Mouse (Mus musculus): Measurements from ENCODE around the gene Wdr74. TPM values are rescaled to one million over a fixed set of nuclear protein-coding genes. Genes with fewer than 3 reads are reported as not detected.

The Wdr74 gene
- total and polyA plus RNA-seq, 3 experiments: 133 to 235 (median 203) TPM

DNA sequence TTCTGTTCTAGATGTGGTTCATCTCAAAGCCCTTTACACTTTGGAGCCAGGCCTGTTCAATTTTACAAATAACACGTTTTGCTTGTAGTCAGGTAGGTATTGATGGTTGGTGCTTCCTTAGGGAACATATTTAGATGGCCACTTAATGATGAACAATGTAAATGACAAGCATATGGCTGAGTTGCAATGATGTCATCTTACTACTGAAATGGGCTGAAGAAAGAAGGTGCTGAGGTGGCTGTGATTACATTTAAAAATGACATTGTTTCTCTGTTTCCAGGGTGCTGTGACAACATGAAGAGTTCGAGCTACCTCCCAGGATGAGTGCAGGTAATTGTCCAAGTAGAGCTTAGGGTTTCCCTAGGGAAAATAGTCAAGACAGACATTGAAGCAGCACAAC lies 11.2 kb upstream of the Wdr74 start:
- TF ChIP-seq GABPA (IDR thresholded peaks at IDR 0.05; ENCODE audit: insufficient replicate concordance, low read depth, low read length): no peak
- 0 out of 2 replicates have a peak, but pooled peaks have one; percentile 56 for TF ChIP-seq KAT2A (IDR thresholded peaks at IDR 0.05; ENCODE audit: insufficient replicate concordance, low read length)
- peak; percentile 27 for TF ChIP-seq SIN3A (IDR thresholded peaks at IDR 0.05; ENCODE audit: low read length)
- Histone ChIP-seq H3K4me2 (ENCODE audit: insufficient read depth, low read depth, poor library complexity, severe bottlenecking) (peak overlapping the region; percentile 100), H3K79me2 (replicated peaks; ENCODE audit: control insufficient read depth, extremely low read depth, insufficient read depth, poor library complexity, severe bottlenecking) (peaks cover 40% of the 10 kb centered on the region), H3K4me3 (replicated peaks in 1 of 3; ENCODE audit: low read depth in 2 of 3, low read length in 2 of 3, poor library complexity in 1 of 3) (peak overlapping the region; percentile 72 to 99 (median 81)), H3K4me1 (ENCODE audit: control insufficient read depth in 1 of 2, insufficient read depth in 2 of 2) (peaks cover 2 to 32% of the 10 kb centered on the region in 2 experiments; a peak in 3 of 4 replicates), H3K36me3 (replicated peaks in 1 of 2; ENCODE audit: control insufficient read depth in 1 of 2, insufficient read depth in 1 of 2, low read length in 1 of 2) (peaks cover 26 to 34% of the 10 kb centered on the region in 2 experiments), H3K9me3 (replicated peaks; ENCODE audit: low read length) (no peaks in the 10 kb centered on the region), H3K9ac (ENCODE audit: insufficient read depth, low read depth) (peak overlapping the region; percentile 100), H3K27ac (ENCODE audit: insufficient read depth, low read depth) (peak overlapping the region; percentile 43; the same call in 1 of the 2 replicates), H3K27me3 (replicated peaks) (no peaks in the 10 kb centered on the region)
- no peak for DNase-seq (ENCODE audit: extremely low read depth)
- dilution Hi-C loops (cut with MboI; ENCODE audit: extremely low pct_ligation_motif_present, extremely low pct_unique_long_range_greater_than_20kb, low sequenced_read_pairs): no loop called here
- in situ Hi-C loops (cut with MboI; ENCODE audit: low pct_ligation_motif_present, low pct_unique_long_range_greater_than_20kb, low sequenced_read_pairs): no loop called here

DNA sequence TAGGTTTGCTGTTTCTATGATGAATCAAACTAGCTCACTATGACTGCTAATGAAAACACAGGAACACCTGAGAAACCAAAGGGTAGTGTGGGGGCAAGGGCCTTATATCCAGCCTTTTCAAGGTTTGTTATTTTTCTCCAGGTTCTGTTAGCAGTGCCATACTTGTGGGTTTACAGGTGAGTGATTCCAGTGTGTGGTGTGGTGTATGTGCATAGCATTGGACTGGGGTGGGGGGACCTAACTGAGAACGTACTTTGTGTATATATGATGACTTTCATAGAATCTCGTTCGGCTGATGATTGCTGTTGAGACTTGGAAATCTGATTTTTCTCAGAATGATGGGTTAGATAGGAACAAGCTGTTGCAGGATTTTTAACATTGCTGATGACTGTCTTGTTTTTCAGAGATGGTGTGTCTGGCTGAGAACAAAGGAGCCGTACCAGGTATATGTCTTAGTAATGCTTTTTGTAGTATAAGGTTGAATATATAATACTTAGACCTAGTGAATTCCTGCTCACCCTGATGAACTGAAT lies 10.5 kb upstream of the Wdr74 start:
- Histone ChIP-seq H3K4me1 (ENCODE audit: control insufficient read depth in 1 of 2, insufficient read depth in 2 of 2) (peaks cover 2 to 32% of the 10 kb centered on the region in 2 experiments; a peak in 3 of 4 replicates), H3K4me3 (replicated peaks in 1 of 3; ENCODE audit: low read depth in 2 of 3, low read length in 2 of 3, poor library complexity in 1 of 3) (peak overlapping the region; percentile 72 to 99 (median 81)), H3K9ac (ENCODE audit: insufficient read depth, low read depth) (peak overlapping the region; percentile 100), H3K4me2 (ENCODE audit: insufficient read depth, low read depth, poor library complexity, severe bottlenecking) (peak overlapping the region; percentile 100), H3K27me3 (replicated peaks) (no peaks in the 10 kb centered on the region), H3K36me3 (replicated peaks in 1 of 2; ENCODE audit: control insufficient read depth in 1 of 2, insufficient read depth in 1 of 2, low read length in 1 of 2) (peaks cover 26 to 34% of the 10 kb centered on the region in 2 experiments), H3K79me2 (replicated peaks; ENCODE audit: control insufficient read depth, extremely low read depth, insufficient read depth, poor library complexity, severe bottlenecking) (peaks cover 40% of the 10 kb centered on the region), H3K27ac (ENCODE audit: insufficient read depth, low read depth) (peak overlapping the region; percentile 29; the same call in 1 of the 2 replicates), H3K9me3 (replicated peaks; ENCODE audit: low read length) (no peaks in the 10 kb centered on the region)
- no peak for DNase-seq (ENCODE audit: extremely low read depth)
- dilution Hi-C loops (cut with MboI; ENCODE audit: extremely low pct_ligation_motif_present, extremely low pct_unique_long_range_greater_than_20kb, low sequenced_read_pairs): no loop called here
- TF ChIP-seq EP300 (IDR thresholded peaks at IDR 0.05; ENCODE audit: low read length) (no peak), MAX (IDR thresholded peaks at IDR 0.05; ENCODE audit: low read length) (no peak), PAX5 (IDR thresholded peaks at IDR 0.05; ENCODE audit: low read length) (no peak), POLR2AphosphoS2 (IDR thresholded peaks at IDR 0.05; ENCODE audit: low read depth, low read length) (peak; percentile 77), ELF1 (IDR thresholded peaks at IDR 0.05; ENCODE audit: low read depth, low read length) (no peak), MAFK (IDR thresholded peaks at IDR 0.05; ENCODE audit: insufficient replicate concordance, low read length) (no peak), USF1 (IDR thresholded peaks at IDR 0.05; ENCODE audit: low read depth, low read length) (no peak), MEF2A (IDR thresholded peaks at IDR 0.05; ENCODE audit: borderline replicate concordance, low read depth, low read length) (no peak), USF2 (conservative IDR thresholded peaks at IDR 0.05; ENCODE audit: low read depth, low read length) (no peak), KAT2A (IDR thresholded peaks at IDR 0.05; ENCODE audit: insufficient replicate concordance, low read length) (0 out of 2 replicates have a peak, but pooled peaks have one; percentile 48), POLR2A (IDR thresholded peaks at IDR 0.05; ENCODE audit: low read depth, low read length) (peak; percentile 54; the same call in 1 of the 2 replicates), CHD1 (IDR thresholded peaks at IDR 0.05; ENCODE audit: low read depth, low read length) (no peak; the same call in 1 of the 2 replicates), ZNF384 (IDR thresholded peaks at IDR 0.05; ENCODE audit: low read depth, low read length) (no peak), CHD2 (IDR thresholded peaks at IDR 0.05; ENCODE audit: low read length) (0 out of 2 replicates have a peak, but pooled peaks have one; percentile 46), RCOR1 (conservative IDR thresholded peaks at IDR 0.05; ENCODE audit: low read depth, low read length) (no peak)
- in situ Hi-C loops (cut with MboI; ENCODE audit: low pct_ligation_motif_present, low pct_unique_long_range_greater_than_20kb, low sequenced_read_pairs): loop anchor here (25.0 kb wide), 1 partner anchor 387 kb away; no protein-coding TSS in a partner anchor
